Mouse (Mus musculus) lung, embryonic 16.5 days (tissue): ENCODE measurements around the gene Ncaph2. TPM values are rescaled to one million over a fixed set of nuclear protein-coding genes. Genes with fewer than 3 reads are reported as not detected.

Experiments
- ATAC-seq: fragments of 200-750 bp; cut with Nextera tagmentation; 2 replicates; pipeline ENCODE4 v1.8.0; 2017; ENCODE audit warnings: low read depth, mild to moderate bottlenecking, moderate library complexity
- H3K27ac ChIP-seq: fragments of 300-500 bp; sonication (generic); 2 replicates; pipeline ENCODE4 v1.5.1; 2014; ENCODE audit warnings: mild to moderate bottlenecking, control low read depth, low read length
- H3K27me3 ChIP-seq: fragments of 300-500 bp; sonication (generic); 2 replicates; pipeline ENCODE4 v1.6.1; 2014; ENCODE audit warnings: low read depth, low read length, mixed read lengths; ENCODE audit not compliant: control insufficient read depth, insufficient read depth
- H3K36me3 ChIP-seq: fragments of 300-500 bp; sonication (generic); 2 replicates; pipeline ENCODE4 v1.6.1; 2014; ENCODE audit warnings: low read length; ENCODE audit not compliant: control insufficient read depth, insufficient read depth
- H3K4me1 ChIP-seq: fragments of 300-500 bp; sonication (generic); replicated peaks from 2 replicates; pipeline ENCODE4 v1.6.1; 2014; ENCODE audit warnings: low read length, mixed read lengths; ENCODE audit not compliant: control insufficient read depth, insufficient read depth
- H3K4me2 ChIP-seq: fragments of 300-500 bp; sonication (generic); 2 replicates; pipeline ENCODE4 v1.6.1; 2014; ENCODE audit warnings: low read depth, low read length, control low read depth
- H3K4me3 ChIP-seq: fragments of 300-500 bp; sonication (generic); 2 replicates; pipeline ENCODE4 v1.5.1; 2014; ENCODE audit warnings: mild to moderate bottlenecking, low read length, control low read depth
- H3K9ac ChIP-seq: fragments of 300-500 bp; sonication (generic); 2 replicates; pipeline ENCODE4 v1.6.1; 2014; ENCODE audit warnings: low read length, control low read depth
- H3K9me3 ChIP-seq: fragments of 300-500 bp; sonication (generic); 2 replicates; pipeline ENCODE4 v1.6.1; 2016; ENCODE audit warnings: low read length; ENCODE audit not compliant: control insufficient read depth
- WGBS: fragments of 180-500 bp; shearing (Covaris S2); extraction: QIAGEN DNeasy Blood & Tissue Kit; methylation state at CpG from one replicate; pipeline ENCODE4 v1.1.7; 2014; 5-methylcytosine and 5-hydroxymethylcytosine counted together
- polyA plus RNA-seq: library from polyadenylated mRNA; unstranded; fragments of >200 nt; fragmentation: Nextera tagmentation; extraction: Ambion mirVana; gene quantifications from 2 replicates; pipeline ENCODE4 v1.2.1, GENCODE M21; 2015

Ncaph2 gene
- polyA plus RNA-seq, 1 experiment from 2014 or later: 172 TPM

DNA sequence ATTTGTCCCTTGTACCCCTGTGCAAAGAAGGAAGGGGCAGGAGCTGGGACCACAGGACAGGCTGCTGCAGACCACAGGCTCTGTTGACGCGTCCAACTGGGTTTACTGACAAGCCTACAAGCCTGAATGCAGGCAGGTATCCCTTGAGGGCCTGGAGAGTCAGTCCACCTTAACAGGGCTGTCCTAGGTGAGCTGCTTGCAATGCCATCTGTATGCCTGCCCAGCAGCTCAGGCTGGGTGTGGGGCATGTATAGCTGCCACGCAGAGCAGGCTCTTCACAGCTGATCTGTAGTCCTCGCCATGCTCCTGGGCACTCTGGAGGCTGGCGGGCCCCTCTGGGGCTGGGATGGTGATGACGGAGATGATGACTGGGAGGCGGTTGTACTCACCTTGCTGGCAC lies 29.1 kb downstream of the Ncaph2 start, which contains the start of gene Klhdc7b:
TSS of gene Klhdc7b (plus strand) at position 301 of the 400 bp plus-strand sequence.
- H3K4me3 ChIP-seq: no peak within 1 kb of the TSS
- H3K36me3 ChIP-seq: no peaks in the 10 kb centered on the region
- 82% methylated on average over 7 of the region's 7 CpGs for WGBS
- peaks cover 4% of the 10 kb centered on the region for H3K27me3 ChIP-seq
- no peaks in the 10 kb centered on the region for H3K9me3 ChIP-seq
- no peaks in the 10 kb centered on the region; the same call in 1 of the 2 replicates for H3K4me1 ChIP-seq
- H3K9ac ChIP-seq: no peak within 1 kb of the TSS
- no peak for ATAC-seq
- H3K4me2 ChIP-seq: no peak within 1 kb of the TSS
- no peak within 1 kb of the TSS for H3K27ac ChIP-seq

DNA sequence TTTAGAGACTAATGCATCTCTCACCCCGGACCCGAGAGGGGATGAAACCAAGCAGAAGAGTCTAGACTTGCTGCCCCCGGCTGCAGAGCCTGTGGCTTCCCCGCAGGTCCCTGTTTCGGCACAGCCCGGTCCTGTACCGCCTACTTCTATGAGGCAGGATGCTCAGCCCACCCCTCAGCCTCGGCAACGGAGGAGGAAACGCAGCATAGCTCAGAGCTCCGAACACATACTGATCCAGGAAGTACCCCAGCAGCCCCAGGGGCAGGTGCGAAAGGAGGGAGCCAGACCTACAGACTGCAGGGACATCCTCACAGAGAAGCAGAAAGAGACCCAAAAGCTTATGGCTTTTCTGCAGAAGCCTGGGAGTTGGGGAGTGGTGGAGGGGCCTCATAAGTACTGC lies 31.6 kb downstream of the Ncaph2 start:
- no peak for ATAC-seq
- H3K9me3 ChIP-seq: no peaks in the 10 kb centered on the region
- 35% methylated on average over 12 of the region's 12 CpGs for WGBS
- H3K4me1 ChIP-seq: no peaks in the 10 kb centered on the region
- H3K4me2 ChIP-seq: no peak overlapping the region
- no peak overlapping the region for H3K9ac ChIP-seq
- no peak overlapping the region for H3K4me3 ChIP-seq
- no peaks in the 10 kb centered on the region; the same call in 1 of the 2 replicates for H3K27me3 ChIP-seq
- no peak overlapping the region for H3K27ac ChIP-seq
- H3K36me3 ChIP-seq: no peaks in the 10 kb centered on the region

DNA sequence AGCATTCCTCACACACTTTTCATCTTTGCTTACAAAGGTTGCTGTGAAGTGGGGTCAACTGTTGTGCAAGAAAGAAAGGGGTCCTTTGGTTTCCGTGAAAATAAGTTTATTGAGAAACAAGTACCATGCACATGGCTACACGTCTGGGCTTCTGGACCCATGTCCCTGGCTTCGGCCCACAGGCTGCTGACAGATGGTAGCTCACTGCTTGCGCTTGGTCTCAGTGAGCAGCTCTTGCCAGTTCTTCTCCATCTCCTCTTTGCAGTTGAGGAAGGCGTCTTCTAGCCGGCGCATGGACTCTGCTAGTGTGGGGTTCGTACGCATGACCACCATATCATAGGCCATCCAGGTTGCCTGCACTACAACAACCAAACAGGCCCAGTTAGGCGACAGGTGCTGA lies 34.6 kb downstream of the Ncaph2 start:
- ATAC-seq: no peak
- 84% methylated on average over 10 of the region's 10 CpGs for WGBS

DNA sequence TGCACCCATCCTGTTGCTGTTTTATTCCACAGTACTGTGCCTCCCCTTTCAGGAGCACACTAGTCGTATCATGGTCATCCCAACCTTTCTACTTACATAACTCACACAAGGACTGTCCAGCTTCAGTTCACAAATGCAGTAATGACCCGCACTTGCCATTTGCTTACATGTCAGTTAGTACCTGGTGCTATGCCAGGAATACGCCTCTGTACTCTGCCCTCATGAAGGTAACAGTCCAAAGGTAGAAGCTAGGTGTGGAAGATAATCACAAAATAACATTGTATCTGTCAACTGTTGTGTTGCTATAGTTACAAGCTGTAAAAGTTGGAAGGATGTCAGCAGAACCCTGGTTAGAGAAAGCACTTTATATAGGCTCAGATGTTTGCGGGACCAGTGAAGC lies 41.4 kb downstream of the Ncaph2 start:
- WGBS: 75% methylated on average over 4 of the region's 4 CpGs
- Histone ChIP-seq H3K36me3 (no peaks in the 10 kb centered on the region), H3K27ac (no peak overlapping the region), H3K9me3 (no peaks in the 10 kb centered on the region), H3K4me3 (no peak overlapping the region), H3K9ac (no peak overlapping the region), H3K4me1 (no peaks in the 10 kb centered on the region), H3K4me2 (no peak overlapping the region), H3K27me3 (no peaks in the 10 kb centered on the region)
- no peak for ATAC-seq

More for the DNA sequence above, 34.6 kb downstream of the Ncaph2 start:
- Histone ChIP-seq H3K4me2 (no peak overlapping the region), H3K4me3 (no peak overlapping the region), H3K9me3 (no peaks in the 10 kb centered on the region), H3K27me3 (no peaks in the 10 kb centered on the region), H3K4me1 (no peaks in the 10 kb centered on the region), H3K27ac (no peak overlapping the region), H3K36me3 (no peaks in the 10 kb centered on the region), H3K9ac (no peak overlapping the region)

DNA sequence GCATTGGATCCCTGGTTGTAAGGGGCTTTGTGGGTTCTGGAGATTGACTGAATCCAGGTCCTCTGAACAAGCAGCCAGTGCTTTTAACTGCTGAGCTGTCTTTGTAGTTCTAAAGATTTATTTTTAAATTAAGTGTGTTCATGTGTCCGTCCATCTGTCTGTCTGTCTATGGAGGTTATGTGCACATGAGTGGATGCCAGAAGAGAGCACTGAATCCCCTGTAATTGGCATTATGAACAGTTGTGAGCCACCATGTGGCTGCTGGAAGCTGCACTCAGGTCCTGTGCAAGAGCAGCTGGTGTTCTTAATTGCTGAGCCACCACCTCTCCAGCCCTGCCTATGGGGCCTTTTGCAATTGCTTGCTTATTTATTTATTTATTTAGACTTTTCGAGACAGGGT lies 42.6 kb downstream of the Ncaph2 start:
- 74% methylated on average over 2 of the region's 2 CpGs for WGBS
- ATAC-seq: no peak
- H3K4me1 ChIP-seq: no peaks in the 10 kb centered on the region

DNA sequence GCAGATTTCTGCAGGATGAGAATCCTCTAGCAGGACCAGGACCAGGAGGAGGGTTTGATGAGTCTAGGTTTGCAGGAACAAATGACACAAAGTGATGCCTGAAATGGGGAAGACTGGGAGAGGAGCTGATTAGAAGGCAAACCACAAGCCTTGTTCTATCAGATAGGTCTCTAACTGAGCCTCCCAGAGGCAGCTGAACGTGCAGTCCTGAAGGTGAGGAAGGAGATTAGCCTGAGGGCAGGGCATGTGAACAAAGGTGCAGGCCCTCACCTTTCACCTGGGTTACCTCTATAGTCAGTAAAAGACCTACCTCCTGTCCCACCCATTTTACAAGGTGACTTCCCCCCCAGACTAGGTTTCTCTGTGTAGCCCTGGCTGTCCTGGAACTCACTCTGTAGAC lies 44.2 kb downstream of the Ncaph2 start:
- no peak for ATAC-seq
- no peak overlapping the region for H3K4me3 ChIP-seq
- no peaks in the 10 kb centered on the region for H3K36me3 ChIP-seq
- no peaks in the 10 kb centered on the region for H3K4me1 ChIP-seq
- H3K9me3 ChIP-seq: no peaks in the 10 kb centered on the region
- H3K27ac ChIP-seq: no peak overlapping the region
- no peaks in the 10 kb centered on the region for H3K27me3 ChIP-seq
- no peak overlapping the region for H3K4me2 ChIP-seq
- WGBS: 47% methylated on average over 1 of the region's 1 CpGs
- H3K9ac ChIP-seq: no peak overlapping the region

More for the DNA sequence above, 42.6 kb downstream of the Ncaph2 start:
- H3K4me2 ChIP-seq: no peak overlapping the region
- H3K4me3 ChIP-seq: no peak overlapping the region
- no peaks in the 10 kb centered on the region for H3K9me3 ChIP-seq
- H3K27me3 ChIP-seq: no peaks in the 10 kb centered on the region
- H3K27ac ChIP-seq: no peak overlapping the region
- H3K36me3 ChIP-seq: no peaks in the 10 kb centered on the region
- no peak overlapping the region for H3K9ac ChIP-seq

DNA sequence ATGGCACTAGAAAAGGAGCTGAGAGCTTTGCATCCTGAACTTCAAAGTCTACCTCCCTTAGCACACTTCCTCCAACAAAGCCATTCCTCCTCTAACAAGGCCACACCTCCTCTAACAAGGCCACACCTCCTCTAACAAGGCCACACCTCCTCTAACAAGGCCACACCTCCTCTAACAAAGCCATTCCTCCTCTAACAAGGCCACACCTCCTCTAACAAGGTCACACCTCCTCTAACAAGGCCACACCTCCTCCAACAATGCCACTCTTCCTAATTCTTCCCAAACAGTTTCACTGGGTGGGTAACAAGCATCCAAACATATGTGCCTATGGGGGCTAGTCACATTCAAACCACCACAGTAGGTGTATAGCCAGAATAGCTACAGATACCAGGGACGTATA lies 47.0 kb downstream of the Ncaph2 start:
- WGBS: 83% methylated on average over 1 of the region's 1 CpGs
- Histone ChIP-seq H3K4me3 (no peak overlapping the region), H3K9ac (no peak overlapping the region), H3K27ac (no peak overlapping the region), H3K4me2 (no peak overlapping the region), H3K9me3 (no peaks in the 10 kb centered on the region), H3K36me3 (no peaks in the 10 kb centered on the region), H3K27me3 (no peaks in the 10 kb centered on the region), H3K4me1 (no peaks in the 10 kb centered on the region)
- ATAC-seq: no peak

DNA sequence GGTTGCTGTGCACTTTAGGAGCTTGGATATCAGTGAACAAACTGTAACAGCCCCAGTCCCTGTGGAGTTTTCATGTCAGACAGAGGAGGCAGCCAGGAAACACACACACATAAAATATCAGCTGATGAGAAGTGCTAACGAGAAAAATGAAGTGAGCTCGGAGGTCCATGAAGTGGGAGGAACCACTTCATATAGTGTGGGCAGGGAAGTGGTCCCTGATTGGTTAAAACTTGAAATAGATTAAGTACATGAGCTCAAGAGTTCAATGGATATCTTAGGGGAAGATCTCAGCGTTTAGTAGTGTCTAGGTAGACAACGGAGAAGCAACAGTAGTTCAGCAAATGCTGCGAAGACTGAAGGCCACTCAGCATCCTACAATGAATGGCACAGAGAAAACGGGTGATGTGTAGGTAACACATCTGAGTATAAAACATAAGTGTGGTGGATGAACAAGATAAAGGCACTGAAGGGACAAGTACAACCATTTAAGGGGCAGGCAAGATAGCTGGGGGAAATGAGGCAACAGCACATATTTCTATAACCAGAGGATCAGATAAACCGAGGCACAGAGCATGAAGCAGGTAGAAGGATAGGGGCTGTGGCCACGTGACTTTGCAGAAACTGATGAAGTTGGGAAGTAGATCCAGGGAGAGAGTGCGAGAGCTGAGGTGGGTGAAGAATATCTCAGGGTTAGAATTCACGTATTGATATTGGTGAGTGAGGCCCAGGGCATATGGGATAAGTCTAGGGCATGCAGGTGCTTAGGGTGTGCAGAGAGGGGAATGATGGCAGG lies 49.5 kb downstream of the Ncaph2 start:
- Histone ChIP-seq H3K36me3 (no peaks in the 10 kb centered on the region), H3K27ac (no peak overlapping the region), H3K9me3 (no peaks in the 10 kb centered on the region), H3K4me2 (no peak overlapping the region), H3K4me1 (no peaks in the 10 kb centered on the region), H3K27me3 (no peaks in the 10 kb centered on the region), H3K4me3 (no peak overlapping the region), H3K9ac (no peak overlapping the region)
- WGBS: 66% methylated on average over 10 of the region's 10 CpGs
- no peak for ATAC-seq

DNA sequence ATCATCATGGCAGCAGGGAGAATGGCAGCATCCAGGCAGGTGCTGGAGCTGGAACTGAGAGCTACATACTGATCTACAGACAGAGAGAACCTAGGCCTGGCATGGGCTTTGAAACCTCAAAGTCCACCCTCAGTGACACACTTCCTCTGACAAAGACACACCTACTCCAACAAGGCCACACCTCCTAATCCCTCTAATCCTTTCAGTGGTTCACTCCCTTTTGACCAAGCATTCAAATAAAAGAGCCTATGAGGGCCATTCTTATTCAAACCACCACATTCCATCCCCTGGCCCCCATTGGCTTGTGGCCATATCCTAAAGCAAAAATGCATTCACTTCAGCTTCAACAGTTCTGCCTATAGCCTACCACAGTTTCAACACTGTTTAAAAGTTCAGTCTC lies 51.2 kb downstream of the Ncaph2 start:
- no peaks in the 10 kb centered on the region for H3K27me3 ChIP-seq
- no peak for ATAC-seq
- no peak overlapping the region for H3K4me3 ChIP-seq
- peaks cover 2% of the 10 kb centered on the region; the same call in 1 of the 2 replicates for H3K9me3 ChIP-seq
- H3K36me3 ChIP-seq: no peaks in the 10 kb centered on the region
- no peaks in the 10 kb centered on the region for H3K4me1 ChIP-seq
- H3K4me2 ChIP-seq: no peak overlapping the region
- no peak overlapping the region for H3K27ac ChIP-seq
- no peak overlapping the region for H3K9ac ChIP-seq
